Mouse (Mus musculus): ENCODE data around the gene Slc18a3.

- TF ChIP-seq CTCF (IDR thresholded peaks at IDR 0.05; ENCODE audit: low read depth, low read length) (no peak), POLR2AphosphoS5 (IDR thresholded peaks at IDR 0.05; ENCODE audit: insufficient replicate concordance, low read depth, low read length) (no peak), TAL1 (conservative IDR thresholded peaks at IDR 0.05; ENCODE audit: low read depth, low read length) (no peak)
Measured at GRCm38 (mm10) chr14:32512912-32513311, 48.3 kb upstream of the Slc18a3 start.

All from G1E (cell line).